Mouse (Mus musculus) C2C12 (cell line): Measurements from ENCODE around the gene Rapgef1. TPM values are rescaled to one million over a fixed set of nuclear protein-coding genes. Genes with fewer than 3 reads are reported as not detected.

ENCODE experiments used
- H3K27me3 ChIP-seq: one replicate; pipeline ENCODE4 v1.6.1; 2011; ENCODE audit not compliant: control insufficient read depth, insufficient read depth, insufficient read length
- H3K36me3 ChIP-seq: one replicate; pipeline ENCODE4 v1.6.1; 2011; ENCODE audit not compliant: control insufficient read depth, insufficient read depth
- H3K4me3 ChIP-seq: one replicate; pipeline ENCODE4 v1.5.1; 2011; ENCODE audit warnings: mild to moderate bottlenecking, control low read depth; ENCODE audit not compliant: poor library complexity, insufficient read depth, severe bottlenecking
- H3K79me2 ChIP-seq: one replicate; pipeline ENCODE4 v1.6.1; 2011; ENCODE audit not compliant: control insufficient read depth, insufficient read depth
- H3K79me3 ChIP-seq: one replicate; pipeline ENCODE4 v1.6.1; 2011; ENCODE audit warnings: low read depth, control low read depth
- H3ac ChIP-seq: one replicate; pipeline ENCODE3; 2011; ENCODE audit warnings: low read depth; ENCODE audit not compliant: control insufficient read depth, insufficient read length
- CEBPB ChIP-seq: IDR thresholded peaks from one replicate; pipeline ENCODE4 v1.6.1; 2011; ENCODE audit warnings: low read depth, mild to moderate bottlenecking, control low read depth, moderate library complexity
- CTCF ChIP-seq: IDR thresholded peaks from one replicate; pipeline ENCODE4 v1.5.1; 2011; ENCODE audit not compliant: control insufficient read depth, insufficient read depth, insufficient read length
- FOSL1 ChIP-seq: IDR thresholded peaks from one replicate; pipeline ENCODE4 v1.8.0; 2011; ENCODE audit warnings: mild to moderate bottlenecking, low read length; ENCODE audit not compliant: poor library complexity, insufficient read depth, severe bottlenecking
- MAX ChIP-seq: IDR thresholded peaks from one replicate; pipeline ENCODE4 v1.6.1; 2011; ENCODE audit warnings: mild to moderate bottlenecking, control low read depth
- MYOD1 ChIP-seq: IDR thresholded peaks from one replicate; pipeline ENCODE4 v1.6.1; 2011; ENCODE audit warnings: low read depth; ENCODE audit not compliant: control insufficient read depth, insufficient read length
- MYOG ChIP-seq: IDR thresholded peaks from one replicate; pipeline ENCODE4 v1.6.1; 2011; ENCODE audit not compliant: control insufficient read depth, insufficient read length; ENCODE audit errors: extremely low read depth
- USF1 ChIP-seq: IDR thresholded peaks from one replicate; pipeline ENCODE4 v1.6.1; 2011; ENCODE audit warnings: low read depth, mild to moderate bottlenecking, control low read depth, moderate library complexity
- polyA plus RNA-seq: library from polyadenylated mRNA; unstranded; fragments of >200 nt; fragmentation: generic; extraction: Trizol; gene quantifications from one replicate; pipeline ENCODE4 v1.2.1, GENCODE M21; 2012; ENCODE audit warnings: missing spikeins

The Rapgef1 gene
- polyA plus RNA-seq, 1 experiment, result 48.9 TPM

- peaks cover 27% of the 10 kb centered on the region for H3K79me3 ChIP-seq
- H3K4me3 ChIP-seq, result no peak overlapping the region
- H3K79me2 ChIP-seq, result peaks cover 41% of the 10 kb centered on the region
- H3K36me3 ChIP-seq, result peaks cover 72% of the 10 kb centered on the region
- no peaks in the 10 kb centered on the region for H3K27me3 ChIP-seq
- H3ac ChIP-seq, result no peak overlapping the region
- no peak for TF ChIP-seq MYOG
- TF ChIP-seq CEBPB, result no peak
- TF ChIP-seq CTCF, result no peak
- TF ChIP-seq MYOD1, result no peak
- TF ChIP-seq FOSL1, result no peak
- no peak for TF ChIP-seq USF1
- no peak for TF ChIP-seq MAX
Observed at GRCm38 (mm10) chr2:29784290-29784689, 164.8 kb downstream of the Rapgef1 start.

GRCm38 (mm10) chr2:29787104-29787917, 167.8 kb downstream of the Rapgef1 start, which contains the start of gene Coq4:
Gene Coq4 (plus strand): TSS chr2:29787493.
- Histone ChIP-seq H3K36me3 (peaks cover 52% of the 10 kb centered on the region), H3K4me3 (peak within 1 kb of the TSS; percentile 77)

DNA sequence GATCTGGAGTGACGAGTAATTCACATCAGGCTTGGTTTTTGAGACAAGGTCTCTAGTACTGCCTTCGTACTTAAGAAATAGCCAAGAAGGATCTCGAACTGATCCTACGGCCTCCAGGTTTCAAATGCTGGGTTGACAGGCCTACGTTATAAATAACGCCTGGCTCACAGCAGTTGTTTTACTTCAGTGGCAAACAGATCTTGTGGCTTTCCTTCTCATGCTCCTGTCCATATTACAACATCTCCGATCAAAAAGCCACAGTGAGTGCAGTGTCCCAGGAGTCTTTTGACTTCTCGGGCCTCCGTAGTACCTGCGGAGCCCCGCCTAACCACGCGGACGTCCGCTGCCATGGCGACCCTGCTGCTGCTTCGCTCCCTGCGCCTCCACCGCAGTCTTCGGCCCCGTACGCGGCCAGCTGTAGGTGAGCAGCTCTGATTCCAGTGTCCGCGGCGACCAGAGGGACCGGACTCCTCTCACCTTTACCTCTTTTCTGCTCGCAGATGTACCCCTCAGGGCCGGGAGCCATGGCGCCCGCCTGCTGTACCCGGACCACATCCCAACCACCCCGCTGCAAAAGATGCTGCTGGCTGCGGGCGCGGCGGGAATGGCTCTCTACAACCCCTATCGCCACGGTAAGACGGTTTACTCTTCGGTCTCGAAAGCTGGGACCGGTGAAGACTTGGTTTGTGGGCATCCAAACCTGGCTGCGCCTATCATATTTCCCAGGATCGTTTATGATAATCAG, 168.6 kb downstream of the Rapgef1 start, which contains the start of gene Trub2:
Gene Trub2, minus strand, starts transcription at position 566 of the 745 bp plus-strand sequence.
- H3K27me3 ChIP-seq, result no peaks in the 10 kb centered on the region
- TF ChIP-seq MAX, result peak; percentile 62
- no peak for TF ChIP-seq USF1
- TF ChIP-seq CTCF, result no peak
- TF ChIP-seq CEBPB, result no peak
- TF ChIP-seq MYOG, result no peak
- H3K79me2 ChIP-seq, result peaks cover 41% of the 10 kb centered on the region
- H3ac ChIP-seq, result peak within 1 kb of the TSS; percentile 83
- peaks cover 44% of the 10 kb centered on the region for H3K36me3 ChIP-seq
- peak within 1 kb of the TSS; percentile 77 for H3K4me3 ChIP-seq
- H3K79me3 ChIP-seq, result peaks cover 27% of the 10 kb centered on the region

More at GRCm38 (mm10) chr2:29787104-29787917, 167.8 kb downstream of the Rapgef1 start, which contains the start of gene Coq4:
- TF ChIP-seq CTCF (no peak), MYOD1 (no peak), MYOG (no peak), CEBPB (no peak), MAX (peak; percentile 69), USF1 (peak; percentile 93), FOSL1 (no peak)
- Histone ChIP-seq H3K79me3 (peaks cover 27% of the 10 kb centered on the region), H3ac (peak within 1 kb of the TSS; percentile 83), H3K79me2 (peaks cover 41% of the 10 kb centered on the region), H3K27me3 (no peaks in the 10 kb centered on the region)

Other genes with a start within 250 kb of the Rapgef1 start
- gene Gm13420, start 132.0 kb downstream of the Rapgef1 start, polyA plus RNA-seq, result not detected
- gene Gm13547, start 139.6 kb downstream of the Rapgef1 start, polyA plus RNA-seq, result not detected
- 21.2 TPM for gene Coq4, start 167.8 kb downstream of the Rapgef1 start, polyA plus RNA-seq
- gene Trub2, start 168.8 kb downstream of the Rapgef1 start, polyA plus RNA-seq, result 55.0 TPM
- 19.7 TPM for gene Slc27a4, start 182.9 kb downstream of the Rapgef1 start, polyA plus RNA-seq
- 67.1 TPM for gene Urm1, start 200.4 kb downstream of the Rapgef1 start, polyA plus RNA-seq
- gene Cercam, start 249.4 kb downstream of the Rapgef1 start, polyA plus RNA-seq, result 3.3 TPM